Mouse (Mus musculus) hindbrain, embryonic 16.5 days (tissue): ENCODE data around the gene Slc25a21. TPM values are rescaled to one million over a fixed set of nuclear protein-coding genes. Genes with fewer than 3 reads are reported as not detected.
A peak's percentile ranks its signal among the peaks of the same experiment; 100 is the strongest.

Source experiments
- ATAC-seq: fragments of 200-750 bp; cut with Nextera tagmentation; 2 replicates; pipeline ENCODE4 v1.8.0; 2017; ENCODE audit warnings: moderate TSS enrichment, moderate library complexity
- H3K27ac ChIP-seq: fragments of 300-500 bp; sonication (generic); 2 replicates; pipeline ENCODE4 v1.5.1; 2014; ENCODE audit warnings: low read depth, mild to moderate bottlenecking, control low read depth, low read length, moderate library complexity
- H3K27me3 ChIP-seq: fragments of 300-500 bp; sonication (generic); replicated peaks from 2 replicates; pipeline ENCODE4 v1.6.1; 2014; ENCODE audit warnings: low read length; ENCODE audit not compliant: control insufficient read depth, insufficient read depth
- H3K36me3 ChIP-seq: fragments of 300-500 bp; sonication (generic); 2 replicates; pipeline ENCODE4 v1.6.1; 2014; ENCODE audit warnings: mild to moderate bottlenecking, low read length, moderate library complexity, mixed read lengths; ENCODE audit not compliant: control insufficient read depth, insufficient read depth
- H3K4me1 ChIP-seq: fragments of 300-500 bp; sonication (generic); 2 replicates; pipeline ENCODE4 v1.6.1; 2014; ENCODE audit warnings: low read depth, low read length; ENCODE audit not compliant: control insufficient read depth, insufficient read depth
- H3K4me2 ChIP-seq: fragments of 300-500 bp; sonication (generic); 2 replicates; pipeline ENCODE4 v1.6.1; 2014; ENCODE audit warnings: mild to moderate bottlenecking, low read length, control low read depth, moderate library complexity
- H3K4me3 ChIP-seq: fragments of 300-500 bp; sonication (generic); 2 replicates; pipeline ENCODE4 v1.5.1; 2014; ENCODE audit warnings: mild to moderate bottlenecking, low read length, control low read depth, moderate library complexity
- H3K9ac ChIP-seq: fragments of 300-500 bp; sonication (generic); 2 replicates; pipeline ENCODE4 v1.6.1; 2014; ENCODE audit warnings: low read depth, mild to moderate bottlenecking, control low read depth, low read length, moderate library complexity
- H3K9me3 ChIP-seq: fragments of 300-500 bp; sonication (generic); 2 replicates; pipeline ENCODE4 v1.6.1; 2014; ENCODE audit warnings: mild to moderate bottlenecking, low read length, moderate library complexity; ENCODE audit not compliant: control insufficient read depth
- WGBS: fragments of 180-500 bp; shearing (Covaris S2); extraction: QIAGEN DNeasy Blood & Tissue Kit; methylation state at CpG from one replicate; pipeline ENCODE4 v1.1.7; 2014; 5-methylcytosine and 5-hydroxymethylcytosine counted together
- polyA plus RNA-seq: library from polyadenylated mRNA; unstranded; fragments of >200 nt; fragmentation: Nextera tagmentation; extraction: Ambion mirVana; gene quantifications from 2 replicates; pipeline ENCODE4 v1.2.1, GENCODE M21; 2015

Slc25a21 gene
- polyA plus RNA-seq, 1 experiment from 2014 or later, result 0.20 TPM

- no peak overlapping the region for H3K9ac ChIP-seq
- H3K36me3 ChIP-seq, result no peaks in the 10 kb centered on the region
- no peak overlapping the region for H3K4me2 ChIP-seq
- H3K9me3 ChIP-seq, result no peaks in the 10 kb centered on the region
- no peaks in the 10 kb centered on the region for H3K4me1 ChIP-seq
- WGBS, result 73% methylated on average over 6 of the region's 6 CpGs
- H3K27me3 ChIP-seq, result no peaks in the 10 kb centered on the region
- ATAC-seq, result no peak
- H3K4me3 ChIP-seq, result no peak overlapping the region
- H3K27ac ChIP-seq, result no peak overlapping the region
Observed at GRCm38 (mm10) chr12:56890891-56891726, 306.2 kb downstream of the Slc25a21 start.

- Histone ChIP-seq H3K4me3 (no peak overlapping the region), H3K9ac (no peak overlapping the region), H3K27ac (no peak overlapping the region), H3K27me3 (no peaks in the 10 kb centered on the region), H3K9me3 (no peaks in the 10 kb centered on the region), H3K4me1 (peaks cover 2% of the 10 kb centered on the region; the same call in 1 of the 2 replicates), H3K4me2 (no peak overlapping the region), H3K36me3 (no peaks in the 10 kb centered on the region)
- 24% methylated on average over 3 of the region's 3 CpGs for WGBS
- ATAC-seq, result peak; percentile 40; the same call in 1 of the 2 replicates
Observed at GRCm38 (mm10) chr12:56877796-56878195, 319.5 kb downstream of the Slc25a21 start.

- Histone ChIP-seq H3K27ac (no peak overlapping the region), H3K27me3 (no peaks in the 10 kb centered on the region), H3K4me1 (peaks cover 2% of the 10 kb centered on the region; the same call in 1 of the 2 replicates), H3K9ac (no peak overlapping the region), H3K4me2 (peak overlapping the region; percentile 26; the same call in 1 of the 2 replicates), H3K36me3 (no peaks in the 10 kb centered on the region), H3K9me3 (no peaks in the 10 kb centered on the region), H3K4me3 (no peak overlapping the region)
- 29% methylated on average over 7 of the region's 7 CpGs for WGBS
- no peak for ATAC-seq
Observed at GRCm38 (mm10) chr12:56876549-56876948, 320.7 kb downstream of the Slc25a21 start.

- no peak for ATAC-seq
- no peak overlapping the region for H3K9ac ChIP-seq
- H3K27ac ChIP-seq, result no peak overlapping the region
- no peak overlapping the region for H3K4me3 ChIP-seq
- H3K27me3 ChIP-seq, result no peaks in the 10 kb centered on the region
- H3K36me3 ChIP-seq, result no peaks in the 10 kb centered on the region
- no peak overlapping the region for H3K4me2 ChIP-seq
- H3K4me1 ChIP-seq, result peaks cover 2% of the 10 kb centered on the region; the same call in 1 of the 2 replicates
- H3K9me3 ChIP-seq, result no peaks in the 10 kb centered on the region
Observed at GRCm38 (mm10) chr12:56873204-56873603, 324.1 kb downstream of the Slc25a21 start.

GRCm38 (mm10) chr12:56870569-56870968, 326.7 kb downstream of the Slc25a21 start:
- Histone ChIP-seq H3K9ac (no peak overlapping the region), H3K4me2 (no peak overlapping the region), H3K9me3 (no peaks in the 10 kb centered on the region), H3K36me3 (no peaks in the 10 kb centered on the region), H3K27ac (no peak overlapping the region), H3K27me3 (no peaks in the 10 kb centered on the region), H3K4me1 (no peaks in the 10 kb centered on the region), H3K4me3 (no peak overlapping the region)
- 90% methylated on average over 3 of the region's 3 CpGs for WGBS
- ATAC-seq, result no peak

GRCm38 (mm10) chr12:56863873-56864562, 333.3 kb downstream of the Slc25a21 start:
- ATAC-seq, result 0 out of 2 replicates have a peak, but pooled peaks have one; percentile 42

GRCm38 (mm10) chr12:56852679-56853078, 344.6 kb downstream of the Slc25a21 start:
- H3K4me3 ChIP-seq, result no peak overlapping the region
- no peaks in the 10 kb centered on the region for H3K27me3 ChIP-seq
- no peaks in the 10 kb centered on the region for H3K4me1 ChIP-seq
- ATAC-seq, result no peak
- WGBS, result 38% methylated on average over 4 of the region's 4 CpGs
- H3K9ac ChIP-seq, result no peak overlapping the region
- no peaks in the 10 kb centered on the region for H3K9me3 ChIP-seq
- H3K36me3 ChIP-seq, result no peaks in the 10 kb centered on the region
- no peak overlapping the region for H3K4me2 ChIP-seq
- no peak overlapping the region for H3K27ac ChIP-seq

More at GRCm38 (mm10) chr12:56863873-56864562, 333.3 kb downstream of the Slc25a21 start:
- Histone ChIP-seq H3K4me1 (no peaks in the 10 kb centered on the region), H3K27me3 (no peaks in the 10 kb centered on the region), H3K9me3 (no peaks in the 10 kb centered on the region), H3K27ac (no peak overlapping the region), H3K4me2 (no peak overlapping the region), H3K9ac (no peak overlapping the region), H3K36me3 (no peaks in the 10 kb centered on the region), H3K4me3 (no peak overlapping the region)
- 67% methylated on average over 4 of the region's 4 CpGs for WGBS

- H3K4me3 ChIP-seq, result no peak overlapping the region
- H3K9me3 ChIP-seq, result no peaks in the 10 kb centered on the region
- no peak for ATAC-seq
- no peak overlapping the region for H3K9ac ChIP-seq
- no peaks in the 10 kb centered on the region for H3K27me3 ChIP-seq
- 42% methylated on average over 3 of the region's 3 CpGs for WGBS
- no peak overlapping the region for H3K27ac ChIP-seq
- no peaks in the 10 kb centered on the region for H3K36me3 ChIP-seq
- no peak overlapping the region for H3K4me2 ChIP-seq
- no peaks in the 10 kb centered on the region for H3K4me1 ChIP-seq
Observed at GRCm38 (mm10) chr12:56851464-56851863, 345.8 kb downstream of the Slc25a21 start.

- Histone ChIP-seq H3K4me1 (peaks cover 6% of the 10 kb centered on the region; the same call in 1 of the 2 replicates), H3K4me2 (no peak overlapping the region), H3K27ac (no peak overlapping the region), H3K4me3 (no peak overlapping the region), H3K9ac (no peak overlapping the region), H3K36me3 (no peaks in the 10 kb centered on the region), H3K27me3 (no peaks in the 10 kb centered on the region), H3K9me3 (no peaks in the 10 kb centered on the region)
- ATAC-seq, result no peak
- WGBS, result 63% methylated on average over 1 of the region's 1 CpGs
Observed at GRCm38 (mm10) chr12:56829945-56830344, 367.3 kb downstream of the Slc25a21 start.
